In the genomic region with DNA sequence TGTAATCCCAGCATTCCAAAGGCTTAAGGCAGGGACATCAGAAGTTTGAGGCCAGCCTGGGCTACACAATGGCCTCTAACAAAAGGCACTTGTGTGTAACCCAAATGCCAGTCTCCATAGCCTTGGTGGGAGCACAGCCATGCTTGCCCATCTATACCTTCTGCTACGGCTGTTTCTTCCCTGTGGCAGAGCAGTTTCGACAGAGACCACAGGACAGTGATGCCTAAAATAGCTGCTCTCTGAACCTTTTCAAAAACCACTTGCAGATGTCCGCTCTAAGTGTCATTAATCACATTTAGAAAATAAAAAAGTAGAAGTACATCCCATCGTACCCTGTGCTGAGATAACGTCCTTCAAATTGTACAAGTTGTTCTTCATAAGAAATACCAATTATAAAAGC, we compare ENCODE assay signal across 23 mouse cellular contexts. TPM values are rescaled to one million over a fixed set of nuclear protein-coding genes. Genes with fewer than 3 reads are reported as not detected.
DNase-seq lines count a peak whose midpoint lies in the region; ATAC-seq and TF ChIP-seq lines count a peak whose summit lies in the region.
"Had no signal": no experiment of that assay in that cellular context is flagged by ENCODE, and none has a peak within 500 bp of the region (broad histone marks: within the 10 kb centered on the region; RNA-seq: fewer than 3 reads in every experiment).

No protein-coding gene starts in this region.

- peaks cover 72% of the 10 kb centered on the region for H3K79me2 ChIP-seq in myocyte (ENCODE audit: control insufficient read depth, insufficient read depth)

- H3K4me3 ChIP-seq in heart, embryonic 12.5 days: no peak overlapping the region
- H3K4me3 ChIP-seq in megakaryocyte, embryonic 14.5 days (replicated peaks): peak overlapping the region; percentile 95
- H3K4me3 ChIP-seq in myocyte: peak overlapping the region; percentile 97
- H3K4me3 ChIP-seq in intestine, postnatal 0 days (ENCODE audit: low read depth, low read length): no peak overlapping the region
- H3K4me3 ChIP-seq in forebrain, embryonic 12.5 days (replicated peaks): no peak overlapping the region
- H3K4me3 ChIP-seq: embryonic facial prominence, embryonic 10.5 days; forebrain, embryonic 13.5 days; hindbrain, embryonic 10.5 days; limb, embryonic 13.5 days had no signal

- H3K36me3 ChIP-seq in heart, embryonic 12.5 days: no peaks in the 10 kb centered on the region
- peaks cover 27% of the 10 kb centered on the region for H3K36me3 ChIP-seq in megakaryocyte, embryonic 14.5 days (replicated peaks; ENCODE audit: low read length)
- H3K36me3 ChIP-seq in myocyte (ENCODE audit: control insufficient read depth, insufficient read depth): no peaks in the 10 kb centered on the region
- no peaks in the 10 kb centered on the region for H3K36me3 ChIP-seq in intestine, postnatal 0 days (ENCODE audit: control insufficient read depth, insufficient read depth)
- H3K36me3 ChIP-seq in forebrain, embryonic 12.5 days (replicated peaks): no peaks in the 10 kb centered on the region
- H3K36me3 ChIP-seq: embryonic facial prominence, embryonic 10.5 days; hindbrain, embryonic 10.5 days; limb, embryonic 13.5 days had no signal

- H3K9ac ChIP-seq in heart, embryonic 12.5 days: 0 out of 2 replicates have a peak overlapping the region, but pooled peaks have one; percentile 31
- no peak overlapping the region for H3K9ac ChIP-seq in intestine, postnatal 0 days (ENCODE audit: low read depth, low read length)
- no peak overlapping the region for H3K9ac ChIP-seq in forebrain, embryonic 12.5 days
- H3K9ac ChIP-seq: forebrain, embryonic 13.5 days; limb, embryonic 13.5 days; lung, embryonic 14.5 days had no signal

- no peak overlapping the region for H3K27ac ChIP-seq in heart, embryonic 12.5 days (ENCODE audit: poor library complexity, severe bottlenecking)
- no peak overlapping the region for H3K27ac ChIP-seq in intestine, postnatal 0 days (ENCODE audit: low read depth, low read length)
- no peak overlapping the region for H3K27ac ChIP-seq in forebrain, embryonic 12.5 days
- H3K27ac ChIP-seq: embryonic facial prominence, embryonic 10.5 days; forebrain, embryonic 13.5 days; hindbrain, embryonic 10.5 days; hindbrain, postnatal 0 days; limb, embryonic 13.5 days had no signal

- DNase-seq in heart, postnatal 36 days: no peak
- DNase-seq: cerebellum, adult 8-10 months; gastrocnemius, postnatal 10 days; kidney, adult 11 months; lung, embryonic 14.5 days; lung, postnatal 36 days; retina, postnatal 1 day; thymus, adult 18-20 months had no signal

- WGBS in heart, embryonic 12.5 days: 42% methylated on average over 5 of the region's 5 CpGs
- 88% methylated on average over 5 of the region's 5 CpGs for WGBS in intestine, postnatal 0 days
- 93% methylated on average over 5 of the region's 5 CpGs for WGBS in forebrain, embryonic 12.5 days

- intact Hi-C loops in heart, postnatal 36 days (cut with DNase I): loop anchor here (5.0 kb wide), 1 partner anchor 1333 kb away; a partner anchor contains a TSS

- H3K27me3 ChIP-seq in heart, embryonic 12.5 days (replicated peaks): no peaks in the 10 kb centered on the region
- no peaks in the 10 kb centered on the region for H3K27me3 ChIP-seq in megakaryocyte, embryonic 14.5 days (replicated peaks)
- H3K27me3 ChIP-seq in myocyte (ENCODE audit: control insufficient read depth, insufficient read depth, insufficient read length): no peaks in the 10 kb centered on the region
- H3K27me3 ChIP-seq in intestine, postnatal 0 days (replicated peaks; ENCODE audit: control insufficient read depth, insufficient read depth, low read length): no peaks in the 10 kb centered on the region
- H3K27me3 ChIP-seq in forebrain, embryonic 12.5 days: no peaks in the 10 kb centered on the region
- H3K27me3 ChIP-seq: forebrain, embryonic 13.5 days; limb, embryonic 13.5 days had no signal

- peak overlapping the region; percentile 38 for H3K4me2 ChIP-seq in heart, embryonic 12.5 days
- peak overlapping the region; percentile 74 for H3K4me2 ChIP-seq in myocyte (ENCODE audit: low read depth)
- no peak overlapping the region for H3K4me2 ChIP-seq in intestine, postnatal 0 days (replicated peaks; ENCODE audit: low read depth)
- H3K4me2 ChIP-seq in forebrain, embryonic 12.5 days: no peak overlapping the region
- H3K4me2 ChIP-seq: forebrain, embryonic 13.5 days; limb, embryonic 13.5 days; lung, embryonic 14.5 days; midbrain, embryonic 11.5 days had no signal

- H3K4me1 ChIP-seq in heart, embryonic 12.5 days (replicated peaks): peaks cover 39% of the 10 kb centered on the region
- peaks cover 61% of the 10 kb centered on the region for H3K4me1 ChIP-seq in megakaryocyte, embryonic 14.5 days
- no peaks in the 10 kb centered on the region for H3K4me1 ChIP-seq in intestine, postnatal 0 days (replicated peaks; ENCODE audit: control insufficient read depth, insufficient read depth, low read length)
- H3K4me1 ChIP-seq in forebrain, embryonic 12.5 days: peaks cover 9% of the 10 kb centered on the region

- ATAC-seq in heart, embryonic 12.5 days (ENCODE audit: insufficient number of reproducible peaks, low FRiP score): no peak
- no peak for ATAC-seq in megakaryocyte, adult 5-6 weeks (ENCODE audit: poor library complexity, severe bottlenecking)
- ATAC-seq in granulocyte monocyte progenitor cell, adult 5-6 weeks (replicated peaks; ENCODE audit: poor library complexity, severe bottlenecking): peak; percentile 40
- ATAC-seq in intestine, postnatal 0 days: no peak
- no peak for ATAC-seq in forebrain, embryonic 12.5 days (ENCODE audit: low FRiP score)
- ATAC-seq: forebrain, embryonic 13.5 days; hindbrain, postnatal 0 days had no signal

- TF ChIP-seq CTCF in intestine, postnatal 0 days (IDR thresholded peaks at IDR 0.05; ENCODE audit: low read depth): no peak

- TF ChIP-seq POLR2A in myocyte (IDR thresholded peaks at IDR 0.05; ENCODE audit: insufficient read length, low read depth): no peak

- H3ac ChIP-seq in myocyte (ENCODE audit: control insufficient read depth, insufficient read length): no peak overlapping the region

- no peaks in the 10 kb centered on the region for H3K9me3 ChIP-seq in heart, embryonic 12.5 days (replicated peaks)
- no peaks in the 10 kb centered on the region for H3K9me3 ChIP-seq in megakaryocyte, embryonic 14.5 days
- no peaks in the 10 kb centered on the region for H3K9me3 ChIP-seq in intestine, postnatal 0 days (ENCODE audit: control insufficient read depth)
- H3K9me3 ChIP-seq in forebrain, embryonic 12.5 days: no peaks in the 10 kb centered on the region
- H3K9me3 ChIP-seq: embryonic facial prominence, embryonic 10.5 days; forebrain, embryonic 13.5 days; hindbrain, embryonic 10.5 days; limb, embryonic 13.5 days had no signal

RNA-seq across cellular contexts. Expression of a gene that starts 2.2 kb away (rescaled TPM):
- polyA plus RNA-seq in heart, embryonic 12.5 days (2016; fragmentation: Nextera tagmentation; extraction: Ambion mirVana): 15.0 and 16.7 TPM in 2 replicates
- total RNA-seq in heart, postnatal 36 days (2021): 10 to 100 TPM; 63.2 to 71.4 TPM
- polyA plus RNA-seq in megakaryocyte, embryonic 14.5 days (2012; ENCODE audit: insufficient read depth, low replicate concordance): 3.1 and 4.8 TPM in 2 replicates
- 35.9 and 38.4 TPM in 2 replicates for total RNA-seq in megakaryocyte, adult 5-6 weeks (2015)
- 35.1 and 39.4 TPM in 2 replicates for total RNA-seq in megakaryocyte, adult 5-6 weeks (2017)
- total RNA-seq in granulocyte monocyte progenitor cell, adult 5-6 weeks (2014; fragmentation: Nextera tagmentation): 19.2 and 27.1 TPM in 2 replicates
- total RNA-seq in granulocyte monocyte progenitor cell, adult 5-6 weeks (2017): 27.5 and 30.5 TPM in 2 replicates
- 40.2 TPM for polyA plus RNA-seq in myocyte (2012; fragmentation: generic; extraction: Trizol)
- polyA plus RNA-seq in intestine, postnatal 0 days (2015; fragmentation: Nextera tagmentation; extraction: Ambion mirVana): 5.4 and 6.2 TPM in 2 replicates
- polyA plus RNA-seq in forebrain, embryonic 12.5 days (2016; fragmentation: Nextera tagmentation; extraction: Ambion mirVana): 8.7 and 8.9 TPM in 2 replicates

RNA-seq across cellular contexts. Expression of a gene that starts 19.5 kb away (rescaled TPM):
- 0.43 and 0.62 TPM in 2 replicates for polyA plus RNA-seq in heart, embryonic 12.5 days (2016; fragmentation: Nextera tagmentation; extraction: Ambion mirVana)
- total RNA-seq in heart, postnatal 36 days (2021): under 1 TPM; 0.33 to 0.39 TPM
- polyA plus RNA-seq in megakaryocyte, embryonic 14.5 days (2012; ENCODE audit: insufficient read depth, low replicate concordance): 3.3 and 14.1 TPM in 2 replicates
- total RNA-seq in megakaryocyte, adult 5-6 weeks (2015): 1.2 TPM in 1 of 2 replicates, not detected in the other
- total RNA-seq in megakaryocyte, adult 5-6 weeks (2017): not detected in 2 replicates
- total RNA-seq in granulocyte monocyte progenitor cell, adult 5-6 weeks (2014; fragmentation: Nextera tagmentation): not detected in 2 replicates
- not detected in 2 replicates for total RNA-seq in granulocyte monocyte progenitor cell, adult 5-6 weeks (2017)
- 0.06 TPM for polyA plus RNA-seq in myocyte (2012; fragmentation: generic; extraction: Trizol)
- polyA plus RNA-seq in intestine, postnatal 0 days (2015; fragmentation: Nextera tagmentation; extraction: Ambion mirVana): 9.5 and 9.7 TPM in 2 replicates
- not detected in 2 replicates for polyA plus RNA-seq in forebrain, embryonic 12.5 days (2016; fragmentation: Nextera tagmentation; extraction: Ambion mirVana)
- polyA plus RNA-seq: hindbrain, embryonic 10.5 days; lung, embryonic 14.5 days had no signal

RNA-seq across cellular contexts. Expression of a gene that starts 19.9 kb away (rescaled TPM):
- 28.4 and 28.8 TPM in 2 replicates for polyA plus RNA-seq in heart, embryonic 12.5 days (2016; fragmentation: Nextera tagmentation; extraction: Ambion mirVana)
- total RNA-seq in heart, postnatal 36 days (2021): 1 to 10 TPM; 8.6 to 9.8 TPM
- polyA plus RNA-seq in megakaryocyte, embryonic 14.5 days (2012; ENCODE audit: insufficient read depth, low replicate concordance): 2.7 and 7.6 TPM in 2 replicates
- total RNA-seq in megakaryocyte, adult 5-6 weeks (2015): 7.5 and 10.3 TPM in 2 replicates
- total RNA-seq in megakaryocyte, adult 5-6 weeks (2017): 5.2 and 5.4 TPM in 2 replicates
- total RNA-seq in granulocyte monocyte progenitor cell, adult 5-6 weeks (2014; fragmentation: Nextera tagmentation): 16.9 and 18.2 TPM in 2 replicates
- 10.3 and 10.9 TPM in 2 replicates for total RNA-seq in granulocyte monocyte progenitor cell, adult 5-6 weeks (2017)
- polyA plus RNA-seq in myocyte (2012; fragmentation: generic; extraction: Trizol): 26.8 TPM
- 65.1 and 79.2 TPM in 2 replicates for polyA plus RNA-seq in intestine, postnatal 0 days (2015; fragmentation: Nextera tagmentation; extraction: Ambion mirVana)
- 28.6 and 33.3 TPM in 2 replicates for polyA plus RNA-seq in forebrain, embryonic 12.5 days (2016; fragmentation: Nextera tagmentation; extraction: Ambion mirVana)

RNA-seq across cellular contexts. Expression of a gene that starts 47.3 kb away (rescaled TPM):
- polyA plus RNA-seq in heart, embryonic 12.5 days (2016; fragmentation: Nextera tagmentation; extraction: Ambion mirVana): not detected in 2 replicates
- total RNA-seq in heart, postnatal 36 days (2021): not detected
- 1.4 TPM in 1 of 2 replicates, not detected in the other for polyA plus RNA-seq in megakaryocyte, embryonic 14.5 days (2012; ENCODE audit: insufficient read depth, low replicate concordance)
- not detected in 2 replicates for total RNA-seq in megakaryocyte, adult 5-6 weeks (2015)
- not detected in 2 replicates for total RNA-seq in megakaryocyte, adult 5-6 weeks (2017)
- total RNA-seq in granulocyte monocyte progenitor cell, adult 5-6 weeks (2014; fragmentation: Nextera tagmentation): not detected in 2 replicates
- not detected in 2 replicates for total RNA-seq in granulocyte monocyte progenitor cell, adult 5-6 weeks (2017)
- 1.6 TPM for polyA plus RNA-seq in myocyte (2012; fragmentation: generic; extraction: Trizol)
- 0.12 and 0.20 TPM in 2 replicates for polyA plus RNA-seq in intestine, postnatal 0 days (2015; fragmentation: Nextera tagmentation; extraction: Ambion mirVana)
- polyA plus RNA-seq in forebrain, embryonic 12.5 days (2016; fragmentation: Nextera tagmentation; extraction: Ambion mirVana): not detected in 2 replicates
- total RNA-seq: adrenal gland, adult 18-20 months; gastrocnemius, postnatal 10 days had no signal
- polyA plus RNA-seq: C2C12; embryonic facial prominence, embryonic 10.5 days; forebrain, embryonic 13.5 days; hindbrain, embryonic 10.5 days; lung, embryonic 14.5 days; midbrain, embryonic 11.5 days had no signal

Comparison
In these comparisons a context has a peak if more than half of its experiments do, and no peak if none do; other contexts are left out.
1. H3K4me2 ChIP-seq: peak in heart, embryonic 12.5 days (single experiment) and myocyte (single experiment); none in intestine, postnatal 0 days (single experiment) and forebrain, embryonic 12.5 days (single experiment).
2. H3K4me3 ChIP-seq: peak in megakaryocyte, embryonic 14.5 days (single experiment) and myocyte (single experiment); none in heart, embryonic 12.5 days (single experiment), intestine, postnatal 0 days (single experiment) and forebrain, embryonic 12.5 days (single experiment).